Mouse (Mus musculus) kidney, postnatal 0 days (tissue): ENCODE data around the gene Insl6. TPM values are rescaled to one million over a fixed set of nuclear protein-coding genes. Genes with fewer than 3 reads are reported as not detected.

Experiments
- ATAC-seq: fragments of 200-750 bp; cut with Nextera tagmentation; replicated peaks from 2 replicates; pipeline ENCODE4 v1.8.0; 2017; ENCODE audit warnings: low read depth, moderate number of reproducible peaks, moderate TSS enrichment, moderate library complexity; ENCODE audit not compliant: low FRiP score
- DNase-seq: peaks from one replicate; pipeline ENCODE4 v3.0.0-alpha.2; 2016; ENCODE audit warnings: low spot score
- H3K27ac ChIP-seq: fragments of 300-500 bp; sonication (generic); 2 replicates; pipeline ENCODE4 v1.5.1; 2014; ENCODE audit warnings: mild to moderate bottlenecking
- H3K27me3 ChIP-seq: fragments of 300-500 bp; sonication (generic); 2 replicates; pipeline ENCODE4 v1.6.1; 2014; ENCODE audit warnings: low read length, mixed read lengths; ENCODE audit not compliant: insufficient read depth
- H3K36me3 ChIP-seq: fragments of 300-500 bp; sonication (generic); 2 replicates; pipeline ENCODE4 v1.6.1; 2014; ENCODE audit warnings: low read length, mixed read lengths; ENCODE audit not compliant: insufficient read depth
- H3K4me1 ChIP-seq: fragments of 300-500 bp; sonication (generic); replicated peaks from 2 replicates; pipeline ENCODE4 v1.6.1; 2014; ENCODE audit warnings: antibody characterized with exemption, low read length, mixed read lengths; ENCODE audit not compliant: insufficient read depth
- H3K4me2 ChIP-seq: fragments of 300-500 bp; sonication (generic); 2 replicates; pipeline ENCODE4 v1.6.1; 2014; ENCODE audit warnings: mild to moderate bottlenecking, low read length, moderate library complexity, mixed read lengths
- H3K4me3 ChIP-seq: fragments of 300-500 bp; sonication (generic); replicated peaks from 2 replicates; pipeline ENCODE4 v1.5.1; 2014; ENCODE audit warnings: low read depth, low read length
- H3K9ac ChIP-seq: fragments of 300-500 bp; sonication (generic); 2 replicates; pipeline ENCODE4 v1.6.1; 2014; ENCODE audit warnings: low read depth, low read length
- H3K9me3 ChIP-seq: fragments of 300-500 bp; sonication (generic); replicated peaks from 2 replicates; pipeline ENCODE4 v1.6.1; 2016; ENCODE audit warnings: low read length, inconsistent platforms, mixed read lengths
- CTCF ChIP-seq: IDR thresholded peaks from 2 replicates; pipeline ENCODE4 v1.5.1; 2016; ENCODE audit warnings: antibody characterized with exemption, low read depth, mild to moderate bottlenecking, moderate library complexity
- WGBS: fragments of 180-500 bp; shearing (Covaris S2); extraction: QIAGEN DNeasy Blood & Tissue Kit; methylation state at CpG from one replicate; pipeline ENCODE4 v1.1.7; 2014; 5-methylcytosine and 5-hydroxymethylcytosine counted together
- polyA plus RNA-seq: library from polyadenylated mRNA; unstranded; fragments of >200 nt; fragmentation: Nextera tagmentation; extraction: Ambion mirVana; gene quantifications from 2 replicates; pipeline ENCODE4 v1.2.1, GENCODE M21; 2015

The Insl6 gene
- polyA plus RNA-seq, 1 experiment from 2014 or later = 11.2 TPM

DNA sequence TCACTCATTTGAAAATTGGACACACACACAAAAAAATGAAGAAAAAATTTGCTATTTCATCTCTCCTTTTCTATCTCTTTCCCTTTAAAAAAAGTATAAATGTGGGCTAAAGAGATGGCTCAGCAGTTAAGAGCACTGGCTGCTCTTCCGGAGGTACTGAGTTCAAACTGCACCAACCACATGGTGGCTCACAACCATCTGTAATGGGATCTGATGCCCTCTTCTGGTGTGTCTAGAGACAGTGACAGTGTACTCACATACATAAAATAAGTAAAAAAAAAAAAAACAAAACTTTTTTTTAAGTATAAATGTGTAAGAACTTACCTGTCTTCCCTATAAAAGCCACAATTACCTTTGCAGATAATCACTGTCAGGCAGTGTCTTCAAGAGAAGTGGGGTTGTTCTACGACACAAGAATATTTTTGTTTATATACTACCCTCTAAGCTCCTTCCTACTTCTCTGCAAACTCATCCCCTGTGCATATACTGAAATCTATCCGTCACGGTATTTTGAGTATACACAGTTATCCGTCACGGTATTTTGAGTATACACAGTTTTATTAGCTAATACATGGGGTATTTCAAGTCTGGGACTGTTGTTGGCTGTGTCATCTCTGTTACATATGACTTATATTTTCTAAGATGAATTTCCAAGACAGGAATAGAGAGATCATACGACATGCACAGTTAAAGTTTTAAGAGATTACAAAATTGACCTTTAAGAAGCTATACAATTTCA is 45.6 kb upstream of the Insl6 start:
- 89% methylated on average over 7 of the region's 7 CpGs for WGBS

DNA sequence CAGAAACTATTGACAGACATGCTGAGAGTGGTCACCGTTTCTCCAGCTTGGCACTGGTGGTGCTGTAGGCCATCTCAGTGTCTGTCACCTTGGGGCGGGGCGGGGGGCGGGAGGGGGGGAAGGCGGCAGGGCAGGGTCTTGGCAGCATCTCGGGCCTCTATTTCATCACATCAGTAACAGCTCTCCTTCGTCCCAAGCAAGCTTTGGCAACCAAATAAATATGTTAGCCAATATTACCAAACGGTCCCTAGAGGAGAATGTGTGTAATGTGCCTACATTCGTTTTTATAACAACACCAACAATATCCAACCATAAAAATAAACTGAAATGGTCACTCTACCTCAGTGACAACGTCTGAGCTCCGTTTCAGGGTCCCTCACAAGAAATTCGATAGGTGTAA is 45.0 kb upstream of the Insl6 start:
- Histone ChIP-seq H3K9me3 (no peaks in the 10 kb centered on the region), H3K4me1 (peaks cover 3% of the 10 kb centered on the region; the same call in 1 of the 2 replicates), H3K9ac (no peak overlapping the region), H3K36me3 (no peaks in the 10 kb centered on the region), H3K4me2 (no peak overlapping the region), H3K4me3 (no peak overlapping the region), H3K27me3 (no peaks in the 10 kb centered on the region; the same call in 1 of the 2 replicates), H3K27ac (no peak overlapping the region)
- no peak for TF ChIP-seq CTCF
- ATAC-seq = no peak
- DNase-seq = no peak
- WGBS = 65% methylated on average over 12 of the region's 12 CpGs

More for the DNA sequence above, 45.6 kb upstream of the Insl6 start:
- ATAC-seq (no peak), DNase-seq (no peak)
- TF ChIP-seq CTCF = no peak
- H3K9me3 ChIP-seq = no peaks in the 10 kb centered on the region
- peaks cover 3% of the 10 kb centered on the region; the same call in 1 of the 2 replicates for H3K4me1 ChIP-seq
- no peaks in the 10 kb centered on the region for H3K36me3 ChIP-seq
- no peaks in the 10 kb centered on the region; the same call in 1 of the 2 replicates for H3K27me3 ChIP-seq
- H3K4me3 ChIP-seq = no peak overlapping the region
- H3K9ac ChIP-seq = no peak overlapping the region
- no peak overlapping the region for H3K4me2 ChIP-seq
- H3K27ac ChIP-seq = no peak overlapping the region

DNA sequence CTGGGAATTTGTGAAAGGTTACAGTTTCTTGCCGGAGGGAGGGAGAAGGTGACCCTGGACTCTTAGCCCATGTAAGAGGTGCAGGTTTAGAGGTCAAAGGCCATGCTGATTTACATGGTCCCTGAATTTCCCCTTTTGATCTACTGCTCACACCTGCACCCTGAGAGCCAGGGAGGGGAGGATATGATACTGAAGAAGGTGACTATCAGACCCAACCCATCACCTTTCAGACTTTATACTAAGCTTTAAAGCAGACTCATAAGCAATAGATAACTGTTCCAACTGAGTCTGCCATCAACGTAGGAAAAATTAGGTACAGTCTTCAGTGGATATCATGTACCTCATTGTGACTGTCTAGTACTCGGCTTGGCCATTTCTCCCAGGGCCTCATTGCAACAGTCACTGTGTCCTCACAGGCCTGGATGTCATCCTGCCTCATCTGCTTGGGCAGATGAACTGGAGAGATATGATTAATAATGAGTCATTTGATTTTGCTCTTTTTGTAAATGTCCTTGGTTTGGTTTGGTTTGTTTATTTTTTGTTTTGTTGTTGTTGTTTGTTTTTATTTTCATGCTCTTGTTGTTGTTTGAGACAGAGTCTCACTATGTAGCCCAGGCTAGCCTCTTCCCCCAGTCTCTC is 43.6 kb upstream of the Insl6 start:
- Histone ChIP-seq H3K9me3 (no peaks in the 10 kb centered on the region), H3K36me3 (no peaks in the 10 kb centered on the region), H3K4me3 (no peak overlapping the region), H3K4me2 (no peak overlapping the region), H3K4me1 (peaks cover 3% of the 10 kb centered on the region; the same call in 1 of the 2 replicates), H3K27ac (no peak overlapping the region), H3K27me3 (no peaks in the 10 kb centered on the region; the same call in 1 of the 2 replicates), H3K9ac (no peak overlapping the region)
- TF ChIP-seq CTCF = no peak
- 71% methylated on average over 3 of the region's 3 CpGs for WGBS
- no peak for DNase-seq
- ATAC-seq = no peak

DNA sequence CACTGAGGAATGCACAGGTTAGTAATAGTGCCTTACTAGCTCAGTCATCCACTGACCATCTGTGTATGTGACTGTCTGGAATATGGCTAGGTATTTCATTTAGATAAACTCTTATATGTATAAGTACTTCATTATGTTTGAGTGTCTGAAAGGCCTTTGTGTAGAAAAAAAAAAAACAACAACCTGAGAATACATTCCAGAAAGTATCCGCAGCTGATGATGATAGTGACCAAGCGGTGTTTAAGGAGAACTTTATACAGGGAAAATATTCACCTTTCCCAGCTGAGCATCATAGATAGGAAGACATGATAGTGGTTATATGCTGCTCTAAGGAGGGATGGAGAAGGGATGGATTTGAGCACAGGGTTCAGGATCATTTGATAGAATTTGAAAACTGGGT is 42.9 kb upstream of the Insl6 start:
- no peaks in the 10 kb centered on the region for H3K27me3 ChIP-seq
- ATAC-seq (no peak), DNase-seq (no peak)
- H3K36me3 ChIP-seq = no peaks in the 10 kb centered on the region
- H3K9ac ChIP-seq = no peak overlapping the region
- H3K9me3 ChIP-seq = no peaks in the 10 kb centered on the region
- TF ChIP-seq CTCF = no peak
- peaks cover 3% of the 10 kb centered on the region; the same call in 1 of the 2 replicates for H3K4me1 ChIP-seq
- no peak overlapping the region for H3K4me3 ChIP-seq
- H3K27ac ChIP-seq = no peak overlapping the region
- 93% methylated on average over 2 of the region's 2 CpGs for WGBS
- no peak overlapping the region for H3K4me2 ChIP-seq

DNA sequence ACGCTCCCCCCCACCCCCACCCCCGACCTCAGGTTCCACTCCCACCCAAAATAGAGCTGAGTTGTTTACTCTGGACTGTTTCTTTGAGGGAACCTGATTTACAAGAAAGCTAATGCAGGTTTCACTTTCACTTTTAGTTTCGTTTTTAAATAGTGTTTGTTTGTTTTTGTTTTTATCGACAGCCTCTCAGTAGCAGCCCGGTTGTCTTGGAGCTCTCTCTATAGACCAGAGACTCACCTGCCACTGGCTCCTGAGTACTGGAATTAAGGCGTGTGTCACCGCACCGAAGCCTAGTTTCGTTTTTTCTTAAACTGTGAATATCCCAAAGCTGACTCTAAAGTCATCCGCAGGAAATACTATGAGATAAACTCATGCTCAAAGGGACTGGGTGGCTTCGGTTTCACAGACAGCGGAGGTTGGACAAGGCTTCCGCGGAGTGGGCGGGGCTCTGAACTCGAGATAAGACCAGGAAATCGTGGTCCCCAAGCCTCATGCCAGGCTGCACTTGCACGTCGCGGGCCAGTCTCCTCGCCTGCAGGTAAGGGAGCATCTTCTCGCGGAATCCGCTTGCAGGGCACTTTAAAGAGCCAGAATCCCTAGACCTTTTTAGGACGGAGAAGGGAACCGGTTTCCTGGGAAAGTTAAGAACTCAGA is 41.9 kb upstream of the Insl6 start, which contains the start of the genes Plgrkt and Cd274:
TSS of gene Plgrkt (minus strand) at position 422 of the 654 bp plus-strand sequence.
TSS of gene Cd274 (plus strand) at position 487 of the 654 bp plus-strand sequence.
- H3K4me3 ChIP-seq = peak within 1 kb of the TSS; percentile 69
- H3K36me3 ChIP-seq = no peaks in the 10 kb centered on the region
- H3K9me3 ChIP-seq = no peaks in the 10 kb centered on the region
- peak within 1 kb of the TSS; percentile 57 for H3K9ac ChIP-seq
- H3K4me2 ChIP-seq = peak within 1 kb of the TSS; percentile 81
- peaks cover 3% of the 10 kb centered on the region; the same call in 1 of the 2 replicates for H3K4me1 ChIP-seq
- TF ChIP-seq CTCF = no peak
- no peaks in the 10 kb centered on the region for H3K27me3 ChIP-seq
- ATAC-seq (peak; percentile 40; the same call in 1 of the 2 replicates), DNase-seq (peak; percentile 89)
- under 1% methylated on average over 26 of the region's 26 CpGs for WGBS
- peak within 1 kb of the TSS; percentile 56; the same call in 1 of the 2 replicates for H3K27ac ChIP-seq
